Mouse (Mus musculus): ENCODE data around the gene Rap1gap2.

GRCm38 (mm10) chr11:74496581-74496980, 114.1 kb downstream of the Rap1gap2 start:
- TF ChIP-seq GATA1 (IDR thresholded peaks at IDR 0.05; ENCODE audit: borderline replicate concordance, low read length) (no peak), FLI1 (IDR thresholded peaks at IDR 0.05; ENCODE audit: low read length) (no peak)
